Mouse (Mus musculus): ENCODE measurements at regions not wholly inside any gene's neighbourhood (a gene's known extent, or its start where the extent isn't known, plus 50 kb on each side); places are given as distances from the start of the nearest gene placed in this dataset.

- TF ChIP-seq CTCF (IDR thresholded peaks at IDR 0.05): no peak
- TF ChIP-seq EP300 (IDR thresholded peaks at IDR 0.05): no peak
These were observed 520.3 kb upstream of the Tmem132c start for GRCm38 (mm10) chr5:126721300-126721699.
